Mouse (Mus musculus) granulocyte monocyte progenitor cell, adult 5-6 weeks (primary cell): Measurements from ENCODE around the gene Gm11563. TPM values are rescaled to one million over a fixed set of nuclear protein-coding genes. Genes with fewer than 3 reads are reported as not detected.
"Not testable (repeated sequence)": the region's sequence is repeated elsewhere in the genome, so short reads cannot be mapped to it uniquely, and the experiment has no call there.

Experiments used
- ATAC-seq: replicated peaks from 2 replicates; pipeline ENCODE4 v1.8.0; 2016; ENCODE audit warnings: mild to moderate bottlenecking, moderate TSS enrichment, inconsistent platforms; ENCODE audit not compliant: poor library complexity, severe bottlenecking
- total RNA-seq, 2 experiments: library from RNA; stranded (forward) in 1 of 2; stranded (reverse) in 1 of 2; fragments of 200-712, 200-1000 nt in 1 of 2; fragments of >200 nt in 1 of 2; fragmentation: Nextera tagmentation in 1 of 2; gene quantifications; 2 replicates each; pipeline ENCODE4 v1.2.3; 2014 to 2017

Gm11563 gene
- total RNA-seq (2014; fragmentation: Nextera tagmentation) (not detected in 2 replicates), total RNA-seq (2017) (not detected in 2 replicates)

DNA sequence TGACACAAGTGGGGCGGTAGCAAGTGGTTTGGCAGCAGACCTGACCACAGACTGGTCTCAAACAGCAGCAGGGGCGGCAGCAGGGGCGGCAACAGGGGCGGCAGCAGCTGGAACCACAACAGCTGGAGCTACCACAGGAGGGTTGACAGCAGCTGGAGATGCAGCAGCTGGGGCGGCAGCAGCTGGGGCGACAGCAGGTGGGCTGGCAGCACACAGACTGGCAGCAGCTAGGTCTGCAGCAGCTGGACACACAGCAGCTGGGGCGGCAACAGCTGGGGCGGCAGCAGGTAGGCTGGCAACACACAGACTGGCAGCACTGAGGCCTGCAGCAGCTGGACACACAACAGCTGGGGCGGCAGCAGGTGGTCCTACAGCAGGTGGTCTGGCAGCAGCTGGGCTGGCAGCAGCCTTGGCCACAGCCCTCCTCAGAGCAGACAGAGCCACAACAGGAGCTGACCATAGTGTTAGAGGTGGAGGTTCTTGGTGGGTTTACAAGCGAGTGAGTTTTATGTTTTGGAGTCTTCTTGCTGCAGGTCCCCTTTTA is at the start of gene Gm11563:
Gm11563 (minus strand) TSS at position 494 of the 544 bp plus-strand sequence.
- not testable (repeated sequence) for ATAC-seq

DNA sequence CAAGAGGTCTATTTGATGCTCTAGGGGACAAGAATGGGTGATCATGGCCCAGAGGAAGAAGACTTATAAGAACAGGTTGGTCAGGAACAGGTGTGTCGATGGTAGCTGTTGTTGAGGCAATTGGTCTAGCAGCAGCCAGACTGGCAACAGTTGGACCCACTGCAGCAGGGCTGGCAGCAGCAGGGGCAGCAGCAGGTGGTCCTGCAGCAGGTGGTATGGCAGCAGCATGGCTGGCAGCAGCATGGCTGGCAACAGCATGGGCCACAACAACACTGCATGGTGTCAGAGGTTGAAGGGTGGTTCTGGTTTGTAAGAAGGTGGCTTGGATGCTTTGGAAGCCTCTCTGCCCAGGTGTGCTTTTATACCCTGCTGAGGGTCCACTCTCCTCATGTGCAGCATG is 31.7 kb upstream of the Gm11563 start, which contains the start of gene Gm14190:
Gm14190 (minus strand) TSS at position 278 of the 400 bp plus-strand sequence.
- no peak for ATAC-seq

DNA sequence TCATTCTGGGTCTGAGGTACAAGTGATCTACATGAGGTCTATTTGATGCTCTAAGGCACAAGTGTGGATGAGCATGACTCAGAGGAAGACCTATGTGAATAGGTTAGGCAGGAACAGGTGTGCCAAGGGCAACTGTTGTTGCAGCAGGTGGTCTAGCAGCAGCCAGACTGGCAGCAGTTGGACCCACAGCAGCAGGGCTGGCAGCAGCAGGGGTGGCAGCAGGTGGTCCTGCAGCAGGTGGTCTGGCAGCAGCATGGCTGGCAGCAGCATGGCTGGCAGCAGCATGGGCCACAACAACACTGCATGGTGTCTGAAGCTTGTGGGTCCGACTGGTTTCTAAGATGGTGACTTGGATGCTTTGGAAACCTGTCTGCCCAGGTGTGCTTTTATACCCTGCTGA is 26.5 kb upstream of the Gm11563 start:
- ATAC-seq: not testable (repeated sequence)

DNA sequence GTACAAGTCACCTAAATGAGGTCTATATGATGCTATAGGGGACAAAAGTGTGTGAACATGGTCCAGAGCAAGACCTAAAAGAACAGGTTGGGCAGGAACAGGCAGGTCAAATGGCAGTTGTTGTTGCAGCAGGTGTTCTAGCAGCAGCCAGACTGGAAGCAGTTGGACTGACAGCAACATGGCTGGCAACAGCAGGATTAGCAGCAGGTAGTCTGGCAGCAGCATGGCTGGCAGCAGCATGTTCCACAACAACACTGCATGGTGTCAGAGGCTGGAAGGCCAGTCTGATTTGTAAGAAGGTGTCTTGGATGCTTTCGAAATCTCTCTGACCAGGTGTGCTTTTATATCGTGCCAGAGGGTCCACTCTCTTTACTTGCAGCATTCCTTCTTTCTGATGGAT is 24.7 kb upstream of the Gm11563 start:
- no peak for ATAC-seq

DNA sequence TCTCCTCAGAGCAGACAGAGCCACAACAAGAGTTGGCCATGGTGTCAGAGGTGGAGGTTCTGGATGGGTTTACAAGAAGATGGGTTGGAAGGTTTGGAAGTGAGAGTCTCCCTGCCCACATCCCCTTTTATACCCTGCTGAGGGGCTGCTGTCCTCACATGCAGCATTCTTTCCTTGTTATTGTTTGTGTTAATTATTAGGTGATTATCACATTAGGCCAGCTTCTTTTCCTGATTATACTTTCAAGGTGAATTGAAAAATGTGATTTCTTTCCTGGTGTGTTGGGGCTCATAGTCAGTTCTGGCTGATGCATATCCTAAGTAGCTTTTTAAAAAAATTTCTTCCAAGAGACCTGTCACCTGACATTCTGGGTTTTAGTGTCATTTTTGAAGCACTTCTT is 7.1 kb upstream of the Gm11563 start, which contains the start of gene Krtap4-6:
Krtap4-6 (minus strand) TSS at position 101 of the 400 bp plus-strand sequence.
- no peak for ATAC-seq

DNA sequence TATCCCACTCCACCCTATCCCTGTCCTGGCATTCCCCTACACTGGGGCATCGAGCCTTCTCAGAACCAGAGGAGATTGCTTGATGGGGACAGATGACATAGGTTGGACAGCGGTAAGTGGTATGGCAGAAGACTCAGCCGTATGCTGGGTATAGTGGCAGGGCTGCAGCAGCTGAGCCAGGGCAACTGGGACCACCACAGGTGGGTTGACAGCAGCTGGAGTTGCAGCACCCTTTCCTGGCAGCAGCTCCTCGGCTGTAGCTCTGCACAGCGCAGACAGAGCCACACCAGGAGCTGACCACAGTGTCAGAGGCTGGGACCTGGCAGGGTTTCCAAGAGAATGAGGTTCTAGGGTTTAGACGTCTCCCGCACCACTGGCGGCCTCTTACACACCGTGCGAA is 4.0 kb upstream of the Gm11563 start:
- no peak for ATAC-seq

DNA sequence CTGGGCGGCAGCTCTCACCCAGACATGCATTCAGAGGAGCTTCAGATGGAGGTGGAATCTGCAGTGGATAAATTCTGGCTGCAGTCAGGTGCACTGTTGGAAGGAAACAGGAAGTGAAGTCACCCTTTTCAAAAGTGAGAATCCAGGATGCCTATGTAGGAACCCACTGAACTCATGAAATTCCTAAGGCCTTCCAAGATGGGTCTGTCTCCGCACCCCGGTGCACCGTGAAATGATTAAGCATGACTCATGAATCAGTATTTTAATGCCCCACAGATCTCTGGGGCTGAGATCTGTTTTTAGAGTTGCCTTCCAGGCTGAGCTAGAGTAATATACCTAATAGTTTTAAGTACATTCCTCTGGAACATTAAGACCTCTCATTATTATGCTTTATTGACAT is 496 bp upstream of the Gm11563 start:
- ATAC-seq: no peak

DNA sequence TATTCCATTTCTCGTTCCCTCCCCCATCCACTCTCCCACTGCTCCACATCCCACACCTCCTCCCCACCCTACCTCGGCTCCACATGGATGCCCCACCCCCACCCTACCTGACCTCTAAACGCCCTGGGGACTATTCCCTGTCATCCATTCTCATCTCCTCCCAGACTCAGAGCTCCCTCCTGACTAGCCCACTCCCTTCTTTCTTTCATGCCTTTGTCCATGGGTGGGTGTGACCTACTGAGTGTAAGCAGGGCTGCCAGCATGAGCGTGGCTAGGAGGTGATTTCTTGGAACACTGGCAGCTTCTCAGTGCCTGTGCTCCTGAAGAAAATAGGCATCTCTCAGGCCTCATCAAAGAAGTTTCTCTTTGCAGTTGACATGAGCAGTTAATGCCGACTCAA is 1.7 kb downstream of the Gm11563 start:
- no peak for ATAC-seq

DNA sequence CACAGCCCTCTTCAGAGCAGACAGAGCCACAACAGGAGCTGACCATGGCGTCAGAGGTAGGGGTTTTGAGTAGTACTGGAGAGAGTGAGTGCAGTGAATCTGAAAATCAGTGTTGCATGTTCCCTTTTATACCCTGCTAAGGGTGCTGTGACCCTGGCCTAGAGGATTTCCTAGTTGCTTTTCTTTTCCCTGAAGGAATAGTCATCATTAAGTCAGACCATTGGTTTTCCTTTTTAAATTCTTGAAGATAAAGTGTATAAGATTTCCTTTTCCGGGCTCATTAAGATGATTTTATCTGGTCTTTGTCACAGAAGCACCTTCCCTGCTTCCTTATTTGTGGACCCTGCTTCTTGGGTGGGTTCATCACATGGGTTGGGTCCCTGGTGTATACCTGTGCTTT is 8.6 kb downstream of the Gm11563 start, which contains the start of gene Gm11555:
Gm11555 (minus strand) TSS at position 101 of the 400 bp plus-strand sequence.
- no peak for ATAC-seq

DNA sequence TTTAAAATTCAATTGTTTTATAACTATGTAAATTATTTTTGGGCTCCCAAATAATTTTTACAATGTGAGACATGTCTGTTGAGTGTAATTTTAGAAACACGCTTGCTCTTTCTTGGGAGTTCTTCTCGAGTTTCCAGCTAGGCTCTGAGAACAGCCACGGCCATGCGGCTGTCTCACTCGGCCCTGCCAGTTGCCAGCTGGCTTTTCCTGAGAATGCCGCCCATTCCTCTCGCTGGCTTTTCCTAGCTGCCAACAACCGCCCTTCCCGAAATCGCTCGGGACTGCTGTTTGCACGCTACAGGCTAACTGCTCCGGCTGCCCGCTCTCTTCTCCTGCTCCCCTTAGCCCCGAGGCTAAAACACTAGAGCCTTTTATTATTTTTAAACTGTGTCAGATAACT is 12.3 kb downstream of the Gm11563 start:
- no peak for ATAC-seq

DNA sequence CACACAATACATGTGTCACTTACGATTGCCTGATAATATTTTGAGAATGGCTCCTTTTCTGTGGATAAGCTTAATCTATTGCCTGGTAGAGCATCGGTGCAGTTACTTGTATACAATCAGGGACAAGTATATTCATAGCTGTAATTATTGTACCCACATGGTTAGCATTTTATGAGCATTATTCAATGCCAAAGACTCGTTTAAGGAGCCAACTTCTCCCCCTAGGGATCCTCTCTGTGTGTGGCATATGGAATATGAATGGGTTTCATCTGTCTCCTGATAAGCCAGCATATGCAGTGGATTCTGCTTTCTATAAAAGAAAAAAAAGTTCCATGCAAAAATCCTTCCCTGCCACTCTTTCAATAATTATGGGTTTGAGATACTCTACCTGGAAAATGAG is 14.4 kb downstream of the Gm11563 start:
- no peak for ATAC-seq

DNA sequence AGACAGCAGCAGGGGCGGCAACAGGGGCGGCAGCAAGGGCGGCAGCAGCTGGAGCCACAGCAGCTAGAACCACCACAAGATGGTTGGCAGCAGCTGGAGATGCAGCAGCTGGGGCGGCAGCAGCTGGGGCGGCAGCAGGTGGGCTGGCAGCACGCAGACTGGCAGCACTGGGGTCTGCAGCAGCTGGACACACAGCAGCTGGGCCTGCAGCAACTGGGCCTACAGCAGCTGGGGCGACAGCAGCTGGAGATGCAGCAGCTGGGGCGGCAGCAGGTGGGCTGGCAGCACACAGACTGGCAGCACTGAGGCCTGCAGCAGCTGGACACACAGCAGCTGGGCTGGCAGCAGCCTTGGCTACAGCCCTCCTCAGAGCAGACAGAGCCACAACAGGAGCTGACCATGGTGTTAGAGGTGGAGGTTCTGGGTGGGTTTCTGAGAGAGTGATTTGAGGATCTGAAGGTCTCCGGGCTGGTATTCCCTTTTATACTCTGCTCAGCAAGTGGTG is 15.1 kb downstream of the Gm11563 start, which contains the start of gene Krtap4-7:
Krtap4-7 (minus strand) TSS at position 455 of the 505 bp plus-strand sequence.
- not testable (repeated sequence) for ATAC-seq

DNA sequence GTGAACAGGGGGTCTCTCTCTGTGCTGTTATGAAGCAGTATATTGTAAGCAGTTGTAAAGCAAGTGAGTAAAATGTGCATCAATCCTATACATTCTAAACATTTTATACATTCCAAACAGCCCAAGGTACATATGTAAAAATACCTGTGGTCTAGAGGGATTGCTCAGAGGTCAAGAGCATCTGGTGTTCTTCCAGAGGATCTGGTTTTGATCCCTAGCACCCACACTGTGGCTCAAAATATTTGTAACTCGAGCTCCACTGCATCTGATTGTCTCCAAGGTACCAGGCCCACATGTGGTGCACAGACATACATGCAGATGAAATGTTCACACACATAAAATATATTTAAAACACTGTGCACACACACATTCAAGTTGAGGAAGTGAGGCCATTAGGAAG is 17.8 kb downstream of the Gm11563 start:
- no peak for ATAC-seq

DNA sequence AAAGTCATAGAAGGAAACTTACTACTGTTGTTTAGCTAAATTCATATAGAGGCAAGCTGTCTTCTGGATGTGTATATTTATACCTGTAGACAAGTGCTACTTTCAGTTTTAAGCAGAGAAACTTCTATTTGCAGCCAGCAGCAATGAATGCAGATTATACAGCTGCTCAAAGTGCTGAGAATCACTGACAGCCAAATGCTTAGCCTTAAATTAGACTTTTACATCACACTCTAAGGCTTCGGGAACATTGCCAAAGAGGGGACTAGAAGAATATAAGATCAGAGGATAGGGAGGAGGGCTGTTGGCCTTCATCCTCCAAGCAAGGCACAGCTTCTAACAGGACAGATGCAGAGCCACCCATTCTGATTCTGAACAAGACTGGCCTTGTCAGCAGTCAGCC is 21.7 kb downstream of the Gm11563 start:
- no peak for ATAC-seq

DNA sequence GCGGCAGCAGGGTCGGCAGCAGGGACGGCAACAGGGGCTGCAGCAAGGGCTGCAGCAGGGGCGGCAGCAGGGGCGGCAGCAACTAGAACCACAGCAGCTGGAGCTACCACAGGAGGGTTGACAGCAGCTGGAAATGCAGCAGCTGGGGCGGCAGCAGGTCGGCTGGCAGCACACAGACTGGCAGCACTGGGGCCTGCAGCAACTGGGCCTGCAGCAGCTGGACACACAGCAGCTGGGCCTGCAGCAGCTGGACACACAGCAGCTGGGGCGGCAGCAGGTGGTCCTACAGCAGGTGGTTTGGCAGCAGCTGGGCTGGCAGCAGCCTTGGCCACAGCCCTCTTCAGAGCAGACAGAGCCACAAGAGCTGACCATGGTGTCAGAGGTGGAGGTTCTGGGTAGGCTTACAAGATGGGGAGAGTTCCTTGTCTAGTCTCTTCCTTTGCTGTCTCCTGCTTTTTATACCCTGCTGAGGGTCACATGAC is 24.1 kb downstream of the Gm11563 start, which contains the start of gene Krtap4-2:
Krtap4-2 (minus strand) TSS at position 432 of the 482 bp plus-strand sequence.
- no peak for ATAC-seq

DNA sequence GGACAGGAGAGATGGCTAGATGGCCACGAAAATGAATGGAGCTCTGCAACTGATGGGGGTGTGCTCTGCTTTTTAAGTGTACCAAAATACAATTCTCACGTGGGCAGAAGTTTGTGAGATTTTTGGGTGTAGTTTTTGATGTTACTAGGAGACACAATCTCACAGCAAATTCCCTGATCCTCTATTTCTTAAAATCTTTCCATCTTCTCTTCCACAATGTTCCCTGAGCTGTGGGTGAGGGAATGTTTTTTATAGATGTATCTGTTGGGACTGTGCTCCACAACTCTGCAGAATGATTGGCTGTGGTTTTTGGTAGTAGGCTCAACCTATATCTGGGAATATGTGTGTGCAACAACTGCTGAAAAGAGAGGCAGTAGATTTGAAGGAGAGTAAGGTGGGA is 25.5 kb downstream of the Gm11563 start:
- no peak for ATAC-seq

DNA sequence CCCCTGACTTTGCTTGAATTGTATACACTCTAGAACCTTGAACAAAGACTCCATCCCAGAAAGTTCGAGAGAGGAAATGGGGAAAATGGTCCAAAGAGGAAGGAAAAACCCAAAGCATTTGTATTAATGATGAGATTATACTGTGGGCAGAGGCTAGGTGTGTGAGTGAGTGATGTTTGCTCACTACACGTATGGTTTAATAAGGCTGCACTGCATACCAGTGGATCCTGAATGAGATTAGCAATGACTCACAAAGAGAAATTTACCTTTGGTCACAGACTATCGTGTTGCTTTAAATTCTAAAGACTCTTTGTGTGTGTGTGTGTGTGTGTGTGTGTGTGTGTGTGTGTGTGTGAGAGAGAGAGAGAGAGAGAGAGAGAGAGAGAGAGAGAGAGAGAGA is 27.9 kb downstream of the Gm11563 start:
- ATAC-seq: no peak

DNA sequence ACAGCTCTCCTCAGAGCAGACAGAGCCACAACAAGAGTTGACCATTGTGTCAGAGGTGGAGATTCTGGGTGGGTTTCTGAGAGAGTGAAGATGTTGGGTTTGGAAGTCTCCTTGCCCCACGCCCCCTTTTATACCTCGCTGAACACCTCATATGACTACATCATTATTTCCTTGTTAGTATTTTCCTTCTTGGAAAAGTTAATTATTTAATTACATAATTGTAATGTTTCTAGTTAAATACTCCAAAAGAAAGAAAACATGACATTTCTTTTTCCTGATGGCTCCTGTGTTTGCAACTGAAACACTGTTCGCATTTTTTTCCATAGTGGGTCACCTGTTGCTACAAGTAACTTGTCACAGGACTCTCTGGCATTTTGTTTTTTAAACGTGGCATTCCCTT is 30.6 kb downstream of the Gm11563 start, which contains the start of gene Krtap4-1:
Krtap4-1 (minus strand) TSS at position 101 of the 400 bp plus-strand sequence.
- no peak for ATAC-seq

DNA sequence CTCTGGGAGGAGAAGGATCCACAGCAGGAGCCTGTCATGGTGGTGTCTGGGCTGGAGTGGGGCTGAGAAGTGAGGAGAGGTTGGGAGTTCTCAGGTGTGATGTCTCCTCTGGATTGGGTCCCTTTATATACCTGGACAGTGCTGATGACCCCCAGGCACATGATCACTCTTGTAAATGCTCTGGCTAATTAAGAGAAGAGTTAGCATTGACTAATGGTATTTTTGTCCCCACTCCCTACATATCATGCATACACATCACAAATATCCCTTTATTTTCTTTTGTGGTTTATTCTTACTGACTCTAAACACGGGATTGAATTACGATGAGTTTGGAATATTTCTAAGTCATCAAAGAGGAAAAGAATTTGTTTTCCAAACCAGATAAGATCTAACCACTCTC is 38.4 kb downstream of the Gm11563 start, which contains the start of gene Gm11562:
Gm11562 (minus strand) TSS at position 101 of the 400 bp plus-strand sequence.
- no peak for ATAC-seq

DNA sequence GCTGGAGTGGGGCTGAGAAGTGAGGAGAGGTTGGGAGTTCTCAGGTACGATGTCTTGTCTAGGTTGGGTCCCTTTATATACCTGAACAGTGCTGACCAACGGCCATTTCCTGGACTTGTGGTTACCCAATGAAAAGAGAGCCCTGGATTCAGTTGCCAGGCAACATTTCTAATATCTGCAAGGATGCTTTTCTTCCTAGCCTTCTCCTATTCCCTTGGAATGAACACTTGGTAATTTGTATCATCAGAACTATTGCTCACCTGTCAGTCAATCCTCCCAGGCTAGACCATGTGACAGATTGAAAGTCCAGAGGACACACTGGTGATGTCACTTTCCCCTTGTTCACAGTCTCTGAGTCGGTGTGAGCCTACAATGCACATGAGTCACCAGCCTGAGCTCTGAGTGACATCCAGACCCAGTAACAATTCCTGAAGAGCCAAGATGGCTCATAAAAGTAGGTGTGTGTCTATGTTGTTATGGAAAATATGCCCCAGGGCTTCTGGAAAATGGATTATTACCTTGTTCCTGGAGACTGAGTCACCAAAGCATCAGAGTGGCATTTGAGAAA is 43.9 kb downstream of the Gm11563 start, which contains the start of gene Krtap2-4:
Krtap2-4 (minus strand) TSS at position 51 of the 568 bp plus-strand sequence.
- no peak for ATAC-seq

DNA sequence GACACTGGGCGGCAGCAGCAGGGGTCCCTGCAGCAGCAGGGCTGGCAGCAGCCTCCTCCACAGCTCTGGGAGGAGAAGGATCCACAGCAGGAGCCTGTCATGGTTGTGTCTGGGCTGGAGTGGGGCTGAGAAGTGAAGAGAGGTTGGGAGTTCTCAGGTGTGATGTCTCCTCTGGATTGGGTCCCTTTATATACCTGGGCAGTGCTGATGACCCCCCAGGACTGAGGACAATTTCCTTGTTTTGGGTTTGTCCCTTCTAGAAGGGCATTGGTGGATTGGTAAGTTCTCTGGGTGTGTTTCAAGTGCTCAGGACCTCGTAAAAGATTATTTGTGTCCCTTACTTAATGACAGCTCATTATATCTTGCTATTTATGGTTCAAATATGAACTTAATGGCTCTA is 48.7 kb downstream of the Gm11563 start, which contains the start of gene Gm11937:
Gm11937 (minus strand) TSS at position 101 of the 400 bp plus-strand sequence.
- not testable (repeated sequence) for ATAC-seq
